Mouse (Mus musculus): Measurements from ENCODE around the gene Kctd20.
"Not testable (repeated sequence)": the region's sequence is repeated elsewhere in the genome, so short reads cannot be mapped to it uniquely, and the experiment has no call there.

The Kctd20 gene

GRCm38 (mm10) chr17:28982591-28982990 lies 30.8 kb downstream of the Kctd20 start:
- no peak for DNase-seq (ENCODE audit: low read depth, low spot score)

GRCm38 (mm10) chr17:28984724-28985420 lies 33.1 kb downstream of the Kctd20 start:
- DNase-seq (ENCODE audit: low read depth, low spot score) = no peak

- DNase-seq (ENCODE audit: low read depth, low spot score) = peak; percentile 56
Measured at GRCm38 (mm10) chr17:28986833-28987232, 35.1 kb downstream of the Kctd20 start.

GRCm38 (mm10) chr17:28987713-28988112 lies 36.0 kb downstream of the Kctd20 start:
- peak; percentile 81 for DNase-seq (ENCODE audit: low read depth, low spot score)

GRCm38 (mm10) chr17:28988291-28988690 lies 36.5 kb downstream of the Kctd20 start:
- DNase-seq (ENCODE audit: low read depth, low spot score) = no peak

- DNase-seq (ENCODE audit: low read depth, low spot score) = no peak
Measured at GRCm38 (mm10) chr17:28988996-28989395, 37.2 kb downstream of the Kctd20 start.

GRCm38 (mm10) chr17:28990060-28990459 lies 38.3 kb downstream of the Kctd20 start:
- DNase-seq (ENCODE audit: low read depth, low spot score) = no peak

- no peak for DNase-seq (ENCODE audit: low read depth, low spot score)
Measured at GRCm38 (mm10) chr17:28991286-28991685, 39.5 kb downstream of the Kctd20 start.

GRCm38 (mm10) chr17:28992105-28992504 lies 40.4 kb downstream of the Kctd20 start:
- DNase-seq (ENCODE audit: low read depth, low spot score) = no peak

GRCm38 (mm10) chr17:28993004-28993403 lies 41.3 kb downstream of the Kctd20 start:
- not testable (repeated sequence) for DNase-seq (ENCODE audit: low read depth, low spot score)

GRCm38 (mm10) chr17:28994615-28995014 lies 42.9 kb downstream of the Kctd20 start:
- DNase-seq (ENCODE audit: low read depth, low spot score) = peak; percentile 40

- DNase-seq (ENCODE audit: low read depth, low spot score) = no peak
Measured at GRCm38 (mm10) chr17:29000465-29000864, 48.7 kb downstream of the Kctd20 start.

GRCm38 (mm10) chr17:29003740-29004139 lies 52.0 kb downstream of the Kctd20 start:
- DNase-seq (ENCODE audit: low read depth, low spot score) = peak; percentile 66

GRCm38 (mm10) chr17:29005002-29005401 lies 53.3 kb downstream of the Kctd20 start:
- DNase-seq (ENCODE audit: low read depth, low spot score) = no peak

GRCm38 (mm10) chr17:29006812-29007211 lies 55.1 kb downstream of the Kctd20 start:
- peak; percentile 37 for DNase-seq (ENCODE audit: low read depth, low spot score)

- DNase-seq (ENCODE audit: low read depth, low spot score) = no peak
Measured at GRCm38 (mm10) chr17:29007243-29007640, 55.5 kb downstream of the Kctd20 start.

GRCm38 (mm10) chr17:29007641-29008325 lies 56.0 kb downstream of the Kctd20 start, which contains the start of gene Stk38:
Stk38 (minus strand) TSS chr17:29007995.
- DNase-seq (ENCODE audit: low read depth, low spot score) = peak; percentile 95

- no peak for DNase-seq (ENCODE audit: low read depth, low spot score)
Measured at GRCm38 (mm10) chr17:29008326-29008650, 56.5 kb downstream of the Kctd20 start.

- DNase-seq (ENCODE audit: low read depth, low spot score) = no peak
Measured at GRCm38 (mm10) chr17:29009181-29009580, 57.4 kb downstream of the Kctd20 start.

- DNase-seq (ENCODE audit: low read depth, low spot score) = no peak
Measured at GRCm38 (mm10) chr17:29014235-29014634, 62.5 kb downstream of the Kctd20 start.

- DNase-seq (ENCODE audit: low read depth, low spot score) = peak; percentile 85
Measured at GRCm38 (mm10) chr17:29015638-29016037, 63.9 kb downstream of the Kctd20 start.

- DNase-seq (ENCODE audit: low read depth, low spot score) = no peak
Measured at GRCm38 (mm10) chr17:29016705-29017104, 65.0 kb downstream of the Kctd20 start.

GRCm38 (mm10) chr17:29018292-29018984 lies 66.7 kb downstream of the Kctd20 start:
- peak; percentile 53 for DNase-seq (ENCODE audit: low read depth, low spot score)

All from CD4-positive, CD25-positive, alpha-beta regulatory T cell, adult 2 months (primary cell).